Mouse (Mus musculus) kidney, embryonic 16.5 days (tissue): ENCODE data around the gene Hist1h2bf. TPM values are rescaled to one million over a fixed set of nuclear protein-coding genes. Genes with fewer than 3 reads are reported as not detected.
"Not testable (repeated sequence)": the region's sequence is repeated elsewhere in the genome, so short reads cannot be mapped to it uniquely, and the experiment has no call there.

Experiments
- ATAC-seq: fragments of 200-750 bp; cut with Nextera tagmentation; 2 replicates; pipeline ENCODE4 v1.8.0; 2017; ENCODE audit warnings: moderate TSS enrichment; ENCODE audit not compliant: low FRiP score, low TSS enrichment
- H3K27ac ChIP-seq: fragments of 300-500 bp; sonication (generic); 2 replicates; pipeline ENCODE4 v1.5.1; 2014; ENCODE audit warnings: low read length
- H3K27me3 ChIP-seq: fragments of 300-500 bp; sonication (generic); 2 replicates; pipeline ENCODE4 v1.6.1; 2014; ENCODE audit warnings: low read length, control low read depth, mixed read lengths; ENCODE audit not compliant: insufficient read depth
- H3K36me3 ChIP-seq: fragments of 300-500 bp; sonication (generic); 2 replicates; pipeline ENCODE4 v1.6.1; 2014; ENCODE audit warnings: low read length, control low read depth, mixed read lengths; ENCODE audit not compliant: insufficient read depth
- H3K4me1 ChIP-seq: fragments of 300-500 bp; sonication (generic); 2 replicates; pipeline ENCODE4 v1.6.1; 2014; ENCODE audit warnings: low read length, control low read depth, mixed read lengths; ENCODE audit not compliant: insufficient read depth
- H3K4me2 ChIP-seq: fragments of 300-500 bp; sonication (generic); replicated peaks from 2 replicates; pipeline ENCODE4 v1.6.1; 2014; ENCODE audit warnings: low read depth, low read length
- H3K4me3 ChIP-seq: fragments of 300-500 bp; sonication (generic); 2 replicates; pipeline ENCODE4 v1.5.1; 2014; ENCODE audit warnings: mild to moderate bottlenecking, low read length
- H3K9ac ChIP-seq: fragments of 300-500 bp; sonication (generic); replicated peaks from 2 replicates; pipeline ENCODE4 v1.6.1; 2014; ENCODE audit warnings: low read length
- H3K9me3 ChIP-seq: fragments of 300-500 bp; sonication (generic); 2 replicates; pipeline ENCODE4 v1.6.1; 2016; ENCODE audit warnings: low read length, control low read depth
- WGBS: fragments of 180-500 bp; shearing (Covaris S2); extraction: QIAGEN DNeasy Blood & Tissue Kit; methylation state at CpG from one replicate; pipeline ENCODE4 v1.1.7; 2014; 5-methylcytosine and 5-hydroxymethylcytosine counted together
- polyA plus RNA-seq: library from polyadenylated mRNA; unstranded; fragments of >200 nt; fragmentation: Nextera tagmentation; extraction: Ambion mirVana; gene quantifications from 2 replicates; pipeline ENCODE4 v1.2.1, GENCODE M21; 2015

Hist1h2bf gene
- polyA plus RNA-seq, result 4.3 and 4.4 TPM in 2 replicates

DNA sequence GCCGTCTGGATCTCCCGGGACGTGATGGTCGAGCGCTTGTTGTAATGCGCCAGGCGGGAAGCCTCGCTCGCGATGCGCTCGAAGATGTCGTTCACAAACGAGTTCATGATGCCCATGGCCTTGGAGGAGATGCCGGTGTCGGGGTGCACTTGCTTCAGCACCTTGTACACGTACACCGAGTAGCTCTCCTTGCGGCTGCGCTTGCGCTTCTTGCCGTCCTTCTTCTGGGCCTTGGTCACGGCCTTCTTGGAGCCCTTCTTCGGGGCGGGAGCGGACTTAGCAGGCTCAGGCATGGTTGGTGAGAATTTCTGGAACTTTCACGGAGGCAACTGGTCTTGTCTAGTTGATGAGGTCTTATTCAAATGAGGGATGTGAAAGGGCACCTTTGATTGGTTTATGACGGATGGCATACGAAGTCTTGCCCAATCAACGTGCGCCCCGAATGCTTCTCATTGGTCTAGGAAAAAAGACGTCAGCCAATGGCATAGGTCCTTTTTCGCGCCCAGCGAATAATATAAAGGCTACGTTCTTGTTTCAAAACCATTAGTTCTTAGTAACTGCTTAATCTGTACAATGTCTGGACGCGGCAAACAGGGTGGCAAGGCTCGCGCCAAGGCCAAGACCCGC lies at the start of gene Hist1h2bf, which contains the start of gene Hist1h2ad:
Hist1h2bf (minus strand) TSS at position 299 of the 627 bp plus-strand sequence.
Hist1h2ad (plus strand) TSS at position 484 of the 627 bp plus-strand sequence.
- H3K36me3 ChIP-seq, H3K9me3 ChIP-seq, H3K27me3 ChIP-seq: not testable (repeated sequence)
- H3K9ac ChIP-seq, result peak within 1 kb of the TSS; percentile 80
- WGBS, result under 1% methylated on average over 23 of the region's 42 CpGs
- H3K4me2 ChIP-seq, result peak within 1 kb of the TSS; percentile 78
- peaks cover 22% of the 10 kb centered on the region for H3K4me1 ChIP-seq
- peak within 1 kb of the TSS; percentile 97 for H3K27ac ChIP-seq
- H3K4me3 ChIP-seq, result peak within 1 kb of the TSS; percentile 57
- ATAC-seq, result peak; percentile 92

GRCm38 (mm10) chr13:23622861-23623450 lies 49.0 kb upstream of the Hist1h2bf start:
- WGBS, result 26% methylated on average over 7 of the region's 7 CpGs
- ATAC-seq, result no peak

DNA sequence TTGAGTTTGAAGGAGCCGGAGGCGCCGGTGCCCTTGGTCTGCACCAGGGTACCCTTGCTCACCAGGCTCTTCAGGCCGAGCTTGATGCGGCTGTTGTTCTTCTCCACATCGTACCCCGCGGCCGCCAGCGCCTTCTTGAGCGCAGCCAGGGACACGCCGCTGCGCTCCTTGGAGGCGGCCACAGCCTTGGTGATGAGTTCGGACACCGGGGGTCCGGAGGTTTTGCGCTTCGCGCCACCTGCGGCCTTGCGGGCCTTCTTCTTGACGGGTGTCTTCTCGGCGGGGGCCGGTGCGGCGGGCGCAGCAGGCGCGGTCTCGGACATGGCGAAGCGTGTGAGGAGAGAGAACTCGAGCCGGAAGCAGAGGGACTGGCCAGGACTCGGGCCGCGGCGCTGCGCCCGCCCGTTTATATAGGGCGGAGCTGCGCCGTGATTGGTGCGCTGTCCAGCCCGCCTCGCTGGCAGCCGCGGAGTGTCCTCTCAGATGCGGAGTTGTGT lies 48.2 kb upstream of the Hist1h2bf start, which contains the start of gene Hist1h1e:
Hist1h1e (minus strand) TSS at position 384 of the 497 bp plus-strand sequence.
- Histone ChIP-seq H3K4me2 (peak within 1 kb of the TSS; percentile 70), H3K27ac (peak within 1 kb of the TSS; percentile 97)
- WGBS, result under 1% methylated on average over 52 of the region's 53 CpGs

More at GRCm38 (mm10) chr13:23622861-23623450, 49.0 kb upstream of the Hist1h2bf start:
- Histone ChIP-seq H3K4me3 (peak overlapping the region; percentile 62), H3K27me3 (no peaks in the 10 kb centered on the region), H3K36me3 (no peaks in the 10 kb centered on the region), H3K9ac (peak overlapping the region; percentile 86), H3K9me3 (no peaks in the 10 kb centered on the region), H3K4me1 (peaks cover 9% of the 10 kb centered on the region), H3K4me2 (peak overlapping the region; percentile 70), H3K27ac (peak overlapping the region; percentile 97)

DNA sequence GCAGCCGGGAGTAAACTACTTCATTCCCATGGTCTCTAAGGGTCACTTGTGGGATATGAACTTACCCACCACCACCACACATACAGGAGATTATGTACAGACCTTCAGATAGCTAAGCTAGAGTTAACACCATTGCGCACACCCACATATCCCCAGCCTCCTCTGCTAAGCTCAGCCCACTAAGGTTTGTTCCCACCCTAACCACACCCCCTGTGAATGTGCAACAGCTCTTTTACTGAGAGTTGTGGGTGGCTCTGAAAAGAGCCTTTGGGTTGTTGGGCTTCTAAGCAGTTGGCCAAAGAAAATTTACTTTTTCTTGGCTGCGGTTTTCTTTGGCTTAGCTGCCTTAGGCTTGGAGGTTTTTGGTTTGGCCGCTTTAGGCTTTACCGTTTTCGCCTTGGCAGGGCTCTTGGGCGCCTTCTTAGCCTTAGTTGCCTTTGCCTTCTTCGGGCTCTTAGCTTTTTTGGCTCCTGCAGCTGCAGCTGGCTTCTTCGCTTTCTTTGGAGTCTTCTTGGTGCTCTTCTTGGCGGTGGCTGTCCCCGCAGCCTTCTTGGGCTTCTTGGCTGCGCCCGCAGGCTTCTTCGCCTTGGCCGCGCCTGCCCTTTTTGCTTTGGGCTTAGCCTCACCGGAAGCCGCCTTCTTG lies 47.7 kb upstream of the Hist1h2bf start:
- peak overlapping the region; percentile 86 for H3K9ac ChIP-seq
- H3K9me3 ChIP-seq, result no peaks in the 10 kb centered on the region
- H3K27ac ChIP-seq, result peak overlapping the region; percentile 97
- peaks cover 9% of the 10 kb centered on the region for H3K4me1 ChIP-seq
- H3K4me3 ChIP-seq, result peak overlapping the region; percentile 62
- no peaks in the 10 kb centered on the region for H3K36me3 ChIP-seq
- peak; percentile 91 for ATAC-seq
- under 1% methylated on average over 18 of the region's 18 CpGs for WGBS
- peak overlapping the region; percentile 70 for H3K4me2 ChIP-seq
- H3K27me3 ChIP-seq, result no peaks in the 10 kb centered on the region

More for the DNA sequence above, 48.2 kb upstream of the Hist1h2bf start, which contains the start of gene Hist1h1e:
- not testable (repeated sequence) for H3K36me3 ChIP-seq, H3K27me3 ChIP-seq, H3K4me1 ChIP-seq, H3K9me3 ChIP-seq
- ATAC-seq, result peak; percentile 92
- peak within 1 kb of the TSS; percentile 62 for H3K4me3 ChIP-seq
- peak within 1 kb of the TSS; percentile 86 for H3K9ac ChIP-seq

- H3K4me2 ChIP-seq, result peak within 1 kb of the TSS; percentile 70
- peaks cover 9% of the 10 kb centered on the region for H3K4me1 ChIP-seq
- peak; percentile 88 for ATAC-seq
- no peaks in the 10 kb centered on the region for H3K9me3 ChIP-seq
- H3K9ac ChIP-seq, result peak within 1 kb of the TSS; percentile 86
- peak within 1 kb of the TSS; percentile 62 for H3K4me3 ChIP-seq
- no peaks in the 10 kb centered on the region for H3K36me3 ChIP-seq
- H3K27me3 ChIP-seq, result no peaks in the 10 kb centered on the region
- under 1% methylated on average over 27 of the region's 27 CpGs for WGBS
- H3K27ac ChIP-seq, result peak within 1 kb of the TSS; percentile 97
Observed at GRCm38 (mm10) chr13:23620733-23621531, 46.9 kb upstream of the Hist1h2bf start, which contains the start of gene Hist1h2be. TSS of gene Hist1h2be (minus strand) at chr13:23621124.

- H3K27me3 ChIP-seq, result no peaks in the 10 kb centered on the region
- peaks cover 9% of the 10 kb centered on the region for H3K4me1 ChIP-seq
- H3K4me3 ChIP-seq, result peak overlapping the region; percentile 62
- no peaks in the 10 kb centered on the region for H3K36me3 ChIP-seq
- peak overlapping the region; percentile 97 for H3K27ac ChIP-seq
- WGBS, result 50% methylated on average over 12 of the region's 12 CpGs
- no peaks in the 10 kb centered on the region for H3K9me3 ChIP-seq
- H3K4me2 ChIP-seq, result peak overlapping the region; percentile 70
- no peak for ATAC-seq
- H3K9ac ChIP-seq, result peak overlapping the region; percentile 86
Observed at GRCm38 (mm10) chr13:23620056-23620732, 46.2 kb upstream of the Hist1h2bf start.

GRCm38 (mm10) chr13:23611638-23612037 lies 37.6 kb upstream of the Hist1h2bf start:
- 0 out of 2 replicates have a peak overlapping the region, but pooled peaks have one; percentile 43 for H3K27ac ChIP-seq
- H3K4me3 ChIP-seq, result no peak overlapping the region
- no peaks in the 10 kb centered on the region for H3K27me3 ChIP-seq
- no peaks in the 10 kb centered on the region for H3K4me1 ChIP-seq
- 58% methylated on average over 3 of the region's 3 CpGs for WGBS
- H3K9ac ChIP-seq, result no peak overlapping the region
- H3K36me3 ChIP-seq, result no peaks in the 10 kb centered on the region
- no peak overlapping the region for H3K4me2 ChIP-seq
- H3K9me3 ChIP-seq, result no peaks in the 10 kb centered on the region
- ATAC-seq, result peak; percentile 35; the same call in 1 of the 2 replicates

GRCm38 (mm10) chr13:23610393-23610792 lies 36.4 kb upstream of the Hist1h2bf start:
- no peaks in the 10 kb centered on the region for H3K4me1 ChIP-seq
- no peak for ATAC-seq
- no peaks in the 10 kb centered on the region for H3K36me3 ChIP-seq
- 74% methylated on average over 2 of the region's 2 CpGs for WGBS
- H3K9me3 ChIP-seq, result no peaks in the 10 kb centered on the region
- H3K9ac ChIP-seq, result no peak overlapping the region
- H3K27me3 ChIP-seq, result no peaks in the 10 kb centered on the region
- no peak overlapping the region for H3K4me2 ChIP-seq
- no peak overlapping the region for H3K4me3 ChIP-seq
- no peak overlapping the region for H3K27ac ChIP-seq

- Histone ChIP-seq H3K9me3 (no peaks in the 10 kb centered on the region), H3K4me1 (no peaks in the 10 kb centered on the region), H3K4me2 (no peak overlapping the region), H3K27ac (no peak overlapping the region), H3K9ac (no peak overlapping the region), H3K27me3 (no peaks in the 10 kb centered on the region), H3K36me3 (no peaks in the 10 kb centered on the region), H3K4me3 (no peak overlapping the region)
- ATAC-seq, result no peak
Observed at GRCm38 (mm10) chr13:23609844-23610243, 35.8 kb upstream of the Hist1h2bf start.
